Mouse (Mus musculus) spleen, adult 12 weeks (tissue): ENCODE data around the gene Pde10a.

Experiments
- DNase-seq: peaks from one replicate; pipeline ENCODE4 v3.0.0; 2022; ENCODE audit warnings: low spot score

Pde10a gene

GRCm38 (mm10) chr17:8892193-8892985, 367.2 kb downstream of the Pde10a start:
- no peak for DNase-seq

GRCm38 (mm10) chr17:8895991-8896390, 370.8 kb downstream of the Pde10a start:
- DNase-seq, result no peak

- DNase-seq, result no peak
Measured at GRCm38 (mm10) chr17:8897749-8898148, 372.6 kb downstream of the Pde10a start.

- DNase-seq, result no peak
Measured at GRCm38 (mm10) chr17:8898221-8898620, 373.0 kb downstream of the Pde10a start.

- DNase-seq, result no peak
Measured at GRCm38 (mm10) chr17:8899212-8899611, 374.0 kb downstream of the Pde10a start.

- DNase-seq, result no peak
Measured at GRCm38 (mm10) chr17:8903555-8904283, 378.5 kb downstream of the Pde10a start.

- DNase-seq, result no peak
Measured at GRCm38 (mm10) chr17:8910571-8910970, 385.4 kb downstream of the Pde10a start.

- no peak for DNase-seq
Measured at GRCm38 (mm10) chr17:8912933-8913332, 387.8 kb downstream of the Pde10a start.

- DNase-seq, result no peak
Measured at GRCm38 (mm10) chr17:8915693-8916092, 390.5 kb downstream of the Pde10a start.

- DNase-seq, result no peak
Measured at GRCm38 (mm10) chr17:8923074-8923473, 397.9 kb downstream of the Pde10a start.

GRCm38 (mm10) chr17:8923727-8924126, 398.6 kb downstream of the Pde10a start:
- DNase-seq, result no peak

GRCm38 (mm10) chr17:8925819-8926383, 400.7 kb downstream of the Pde10a start:
- no peak for DNase-seq

GRCm38 (mm10) chr17:8928560-8928959, 403.4 kb downstream of the Pde10a start:
- no peak for DNase-seq

- DNase-seq, result no peak
Measured at GRCm38 (mm10) chr17:8929636-8930035, 404.5 kb downstream of the Pde10a start.

GRCm38 (mm10) chr17:8935604-8936003, 410.4 kb downstream of the Pde10a start:
- DNase-seq, result no peak

GRCm38 (mm10) chr17:8936603-8937002, 411.4 kb downstream of the Pde10a start:
- no peak for DNase-seq

- no peak for DNase-seq
Measured at GRCm38 (mm10) chr17:8951588-8951987, 426.4 kb downstream of the Pde10a start.

- DNase-seq, result no peak
Measured at GRCm38 (mm10) chr17:8952951-8953350, 427.8 kb downstream of the Pde10a start.

- DNase-seq, result no peak
Measured at GRCm38 (mm10) chr17:8958125-8958524, 433.0 kb downstream of the Pde10a start.

GRCm38 (mm10) chr17:8960386-8960785, 435.2 kb downstream of the Pde10a start:
- DNase-seq, result no peak

- DNase-seq, result no peak
Measured at GRCm38 (mm10) chr17:8961097-8961496, 435.9 kb downstream of the Pde10a start.

GRCm38 (mm10) chr17:8961644-8962043, 436.5 kb downstream of the Pde10a start:
- no peak for DNase-seq

GRCm38 (mm10) chr17:8965177-8965576, 440.0 kb downstream of the Pde10a start:
- no peak for DNase-seq
